Mouse (Mus musculus) MEL (cell line): ENCODE results near the gene Slc34a2. TPM values are rescaled to one million over a fixed set of nuclear protein-coding genes. Genes with fewer than 3 reads are reported as not detected.

Source experiments
- DNase-seq: peaks from one replicate; pipeline ENCODE4 v3.0.0; 2011; ENCODE audit warnings: low read depth, low spot score
- H3K27ac ChIP-seq: 2 replicates; pipeline ENCODE4 v1.5.1; 2012; ENCODE audit warnings: low read depth, mild to moderate bottlenecking, control low read depth, low read length, moderate library complexity; ENCODE audit not compliant: control insufficient read depth
- H3K27me3 ChIP-seq, 2 experiments: fragments of 150-350 bp in 1 of 2; sonication (generic) in 1 of 2; 2 replicates each; pipeline ENCODE4 v1.6.1; 2012; ENCODE audit warnings: low read length in 2 of 2, mild to moderate bottlenecking in 2 of 2, improper control_type of control experiment in 1 of 2, moderate library complexity in 1 of 2; ENCODE audit not compliant: insufficient read depth in 2 of 2, control insufficient read depth in 1 of 2
- H3K36me3 ChIP-seq, 2 experiments: 2 replicates each; pipeline ENCODE4 v1.6.1; 2012 to 2014; ENCODE audit warnings: low read length in 2 of 2, improper control_type of control experiment in 1 of 2, inconsistent platforms in 1 of 2, mild to moderate bottlenecking in 1 of 2; ENCODE audit not compliant: insufficient read depth in 2 of 2, control insufficient read depth in 1 of 2
- H3K4me1 ChIP-seq, 2 experiments: fragments of 150-350 bp in 1 of 2; sonication (generic) in 1 of 2; 2 replicates each; pipeline ENCODE4 v1.6.1; 2012; ENCODE audit warnings: low read length in 2 of 2, improper control_type of control experiment in 1 of 2, mild to moderate bottlenecking in 1 of 2; ENCODE audit not compliant: insufficient read depth in 2 of 2, control insufficient read depth in 1 of 2
- H3K4me3 ChIP-seq, 2 experiments: fragments of 150-350 bp in 1 of 2; sonication (generic) in 1 of 2; 2 replicates each; pipeline ENCODE4 v1.5.1; 2012; ENCODE audit warnings: low read depth in 2 of 2, low read length in 2 of 2, mild to moderate bottlenecking in 2 of 2, moderate library complexity in 2 of 2, control low read depth in 1 of 2, improper control_type of control experiment in 1 of 2; ENCODE audit not compliant: control insufficient read depth in 1 of 2, insufficient read depth in 1 of 2
- H3K79me2 ChIP-seq: 2 replicates; pipeline ENCODE4 v1.6.1; 2012; ENCODE audit warnings: mild to moderate bottlenecking, low read length, moderate library complexity; ENCODE audit not compliant: control insufficient read depth, poor library complexity, insufficient read depth
- H3K9ac ChIP-seq: 2 replicates; pipeline ENCODE4 v1.6.1; 2012; ENCODE audit warnings: low read depth, mild to moderate bottlenecking, control low read depth, low read length, moderate library complexity; ENCODE audit not compliant: control insufficient read depth, poor library complexity, severe bottlenecking
- H3K9me3 ChIP-seq: fragments of 150-350 bp; sonication (generic); replicated peaks from 2 replicates; pipeline ENCODE4 v1.6.1; 2012; ENCODE audit warnings: mild to moderate bottlenecking, low read length, improper control_type of control experiment, moderate library complexity; ENCODE audit not compliant: insufficient read depth
- CHD2 ChIP-seq: IDR thresholded peaks from 2 replicates; pipeline ENCODE4 v1.6.1; 2011; ENCODE audit warnings: low read length, improper control_type of control experiment
- CTCF ChIP-seq, 3 experiments: IDR thresholded peaks in 2 of 3; conservative IDR thresholded peaks in 1 of 3; 2 replicates each; pipeline ENCODE4 v1.5.1; 2011 to 2012; ENCODE audit warnings: low read length in 3 of 3, low read depth in 2 of 3, mild to moderate bottlenecking in 2 of 3, improper control_type of control experiment in 1 of 3, inconsistent platforms in 1 of 3, mixed read lengths in 1 of 3, moderate library complexity in 1 of 3; ENCODE audit not compliant: control insufficient read depth in 1 of 3, insufficient read depth in 1 of 3, poor library complexity in 1 of 3, severe bottlenecking in 1 of 3
- E2F4 ChIP-seq: IDR thresholded peaks from 2 replicates; pipeline ENCODE4 v1.6.1; 2011; ENCODE audit warnings: low read depth, low read length, improper control_type of control experiment, borderline replicate concordance
- ELF1 ChIP-seq: IDR thresholded peaks from 2 replicates; pipeline ENCODE4 v1.6.1; 2014; ENCODE audit warnings: low read depth, mild to moderate bottlenecking, inconsistent platforms, low read length, improper control_type of control experiment, moderate library complexity
- ETS1 ChIP-seq: IDR thresholded peaks from 2 replicates; pipeline ENCODE4 v1.6.1; 2012; ENCODE audit warnings: low read depth, mild to moderate bottlenecking, inconsistent platforms, low read length, improper control_type of control experiment, moderate library complexity
- GABPA ChIP-seq: IDR thresholded peaks from 2 replicates; pipeline ENCODE4 v1.6.1; 2012; ENCODE audit warnings: low read depth, mild to moderate bottlenecking, inconsistent platforms, low read length, improper control_type of control experiment, moderate library complexity
- GATA1 ChIP-seq: IDR thresholded peaks from 2 replicates; pipeline ENCODE4 v1.6.1; 2011; ENCODE audit warnings: low read depth, low read length, improper control_type of control experiment
- MAZ ChIP-seq: IDR thresholded peaks from 2 replicates; pipeline ENCODE4 v1.6.1; 2012; ENCODE audit warnings: low read depth, mild to moderate bottlenecking, inconsistent platforms, low read length, improper control_type of control experiment
- MEF2A ChIP-seq: IDR thresholded peaks from 2 replicates; pipeline ENCODE4 v1.6.1; 2014; ENCODE audit warnings: low read depth, mild to moderate bottlenecking, inconsistent platforms, low read length, improper control_type of control experiment; ENCODE audit not compliant: poor library complexity, insufficient replicate concordance, severe bottlenecking; ENCODE audit errors: extremely low read depth
- MXI1 ChIP-seq: IDR thresholded peaks from 2 replicates; pipeline ENCODE4 v1.6.1; 2011; ENCODE audit warnings: mild to moderate bottlenecking, low read depth, low read length, improper control_type of control experiment
- NELFE ChIP-seq: IDR thresholded peaks from 2 replicates; pipeline ENCODE4 v1.6.1; 2011; ENCODE audit warnings: low read depth, low read length, improper control_type of control experiment
- NRF1 ChIP-seq: IDR thresholded peaks from 2 replicates; pipeline ENCODE4 v1.6.1; 2014; ENCODE audit warnings: low read depth, mild to moderate bottlenecking, inconsistent platforms, low read length, improper control_type of control experiment, moderate library complexity; ENCODE audit not compliant: poor library complexity, insufficient read depth, severe bottlenecking
- RCOR1 ChIP-seq: IDR thresholded peaks from 2 replicates; pipeline ENCODE4 v1.6.1; 2012; ENCODE audit warnings: low read depth, mild to moderate bottlenecking, inconsistent platforms, low read length, improper control_type of control experiment
- SIN3A ChIP-seq: IDR thresholded peaks from 2 replicates; pipeline ENCODE4 v1.6.1; 2012; ENCODE audit warnings: low read length, improper control_type of control experiment, inconsistent platforms
- USF1 ChIP-seq: IDR thresholded peaks from 2 replicates; pipeline ENCODE4 v1.6.1; 2014; ENCODE audit warnings: low read depth, mild to moderate bottlenecking, inconsistent platforms, low read length, improper control_type of control experiment, moderate library complexity
- ZC3H11A ChIP-seq: IDR thresholded peaks from 2 replicates; pipeline ENCODE4 v1.6.1; 2012; ENCODE audit warnings: low read depth, mild to moderate bottlenecking, inconsistent platforms, low read length, improper control_type of control experiment
- ZKSCAN1 ChIP-seq: IDR thresholded peaks from 2 replicates; pipeline ENCODE4 v1.6.1; 2012; ENCODE audit warnings: low read depth, mild to moderate bottlenecking, inconsistent platforms, low read length, improper control_type of control experiment, moderate library complexity
- polyA plus RNA-seq, 2 experiments: library from polyadenylated mRNA; stranded (reverse) in 1 of 2; unstranded in 1 of 2; fragments of >175 nt in 1 of 2; fragments of >200 nt in 1 of 2; gene quantifications; 2 replicates each; pipeline versions ENCODE4 v1.2.1 to v1.2.4; 2012; ENCODE audit warnings: low replicate concordance in 2 of 2, low read depth in 1 of 2; ENCODE audit not compliant: insufficient read length in 2 of 2, insufficient read depth in 1 of 2, missing spikeins in 1 of 2
- total RNA-seq: library from RNA; depleted of rRNA; stranded (reverse); fragments of 300-350 nt; gene quantifications from 2 replicates; pipeline ENCODE4 v1.2.3, GENCODE M21; 2012

The Slc34a2 gene
- total and polyA plus RNA-seq, 3 experiments: not detected

GRCm38 (mm10) chr5:53031346-53031745 is 6.5 kb upstream of the Slc34a2 start:
- Histone ChIP-seq H3K27me3 (no peaks in the 10 kb centered on the region), H3K9ac (no peak overlapping the region), H3K4me1 (no peaks in the 10 kb centered on the region), H3K36me3 (no peaks in the 10 kb centered on the region), H3K79me2 (no peaks in the 10 kb centered on the region), H3K9me3 (no peaks in the 10 kb centered on the region), H3K4me3 (no peak overlapping the region), H3K27ac (no peak overlapping the region)
- TF ChIP-seq RCOR1: no peak
- no peak for TF ChIP-seq NRF1
- TF ChIP-seq CTCF (IDR thresholded peaks at IDR 0.05 in 2 of 3, conservative IDR thresholded peaks at IDR 0.05 in 1 of 3; ENCODE audit: control insufficient read depth in 1 of 3, insufficient read depth in 1 of 3, low read depth in 2 of 3, low read length in 3 of 3, poor library complexity in 1 of 3, severe bottlenecking in 1 of 3): no peak
- TF ChIP-seq USF1: no peak
- TF ChIP-seq ETS1: no peak
- no peak for TF ChIP-seq MXI1
- no peak for TF ChIP-seq GABPA
- TF ChIP-seq ZKSCAN1: no peak
- TF ChIP-seq CHD2: no peak
- TF ChIP-seq ELF1: no peak
- TF ChIP-seq SIN3A: no peak
- no peak for TF ChIP-seq GATA1
- TF ChIP-seq MEF2A: no peak
- DNase-seq: no peak

DNA sequence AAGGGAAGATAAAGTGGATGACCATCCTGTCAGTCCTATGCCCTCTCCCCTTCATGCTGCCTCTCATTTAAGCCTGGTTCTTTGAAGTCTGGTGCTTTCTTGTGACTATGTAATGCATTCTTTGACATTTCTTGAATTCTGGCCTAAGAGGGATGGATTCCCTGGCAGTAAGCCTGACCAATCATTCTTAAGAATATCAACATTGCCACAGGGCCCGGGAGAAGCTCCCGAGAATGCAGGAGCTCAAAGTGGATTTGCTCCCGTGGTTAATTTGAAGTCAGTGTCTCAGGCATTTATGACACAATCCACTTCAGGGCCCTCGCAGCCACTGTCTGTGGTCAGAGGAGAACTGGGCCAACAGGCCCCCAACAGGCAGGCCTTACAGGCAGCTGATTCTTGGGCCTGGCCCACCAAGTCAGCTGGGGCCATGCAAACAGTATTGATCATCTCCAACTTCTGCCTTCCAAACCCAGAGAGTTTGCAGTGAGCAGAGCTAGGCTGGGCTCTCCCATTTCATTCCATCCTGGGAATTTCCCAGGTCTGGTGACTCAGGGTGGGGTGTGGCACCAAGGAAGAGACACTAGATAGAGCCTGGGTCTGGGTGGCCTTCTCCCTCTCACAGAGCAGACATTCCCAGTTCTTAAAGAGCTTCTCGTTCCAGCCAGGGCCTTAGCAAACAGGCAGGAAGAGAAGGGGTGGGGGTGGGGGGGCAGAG is 4.3 kb downstream of the Slc34a2 start:
- Histone ChIP-seq H3K9ac (no peak overlapping the region), H3K4me1 (no peaks in the 10 kb centered on the region), H3K79me2 (no peaks in the 10 kb centered on the region), H3K27ac (no peak overlapping the region), H3K36me3 (no peaks in the 10 kb centered on the region), H3K4me3 (no peak overlapping the region), H3K27me3 (no peaks in the 10 kb centered on the region), H3K9me3 (no peaks in the 10 kb centered on the region)
- TF ChIP-seq MEF2A: no peak
- no peak for TF ChIP-seq GABPA
- TF ChIP-seq ZC3H11A: no peak
- no peak for TF ChIP-seq RCOR1
- TF ChIP-seq NELFE: no peak
- no peak for TF ChIP-seq USF1
- no peak for TF ChIP-seq MAZ
- no peak for TF ChIP-seq E2F4
- no peak for DNase-seq
